Mouse (Mus musculus) thymus, adult 2 months (tissue): ENCODE measurements around the gene Ap3b1.

ENCODE experiments used
- CTCF ChIP-seq: fragments of 200-500 bp; IDR thresholded peaks from 2 replicates; pipeline ENCODE4 v1.5.1; 2012; ENCODE audit warnings: mild to moderate bottlenecking, control low read depth, low read length, moderate library complexity, borderline replicate concordance; ENCODE audit not compliant: control insufficient read depth, poor library complexity, insufficient read depth; ENCODE audit errors: extremely low read depth
- POLR2A ChIP-seq: fragments of 200-500 bp; IDR thresholded peaks from 2 replicates; pipeline ENCODE4 v1.6.1; 2012; ENCODE audit warnings: mild to moderate bottlenecking, low read length, control low read depth, moderate library complexity; ENCODE audit not compliant: control insufficient read depth, poor library complexity, insufficient read depth; ENCODE audit errors: extremely low read depth

- TF ChIP-seq CTCF (no peak), POLR2A (no peak)
Observed at GRCm38 (mm10) chr13:94491159-94491558, 132.4 kb downstream of the Ap3b1 start.
